ENCODE assay signal across 15 mouse cellular contexts in genomic region chr14:120353211-120353610, GRCm38 (mm10).
DNase-seq lines count a peak whose midpoint lies in the region; ATAC-seq lines count a peak whose summit lies in the region.
"Had no signal": no experiment of that assay in that cellular context is flagged by ENCODE, and none has a peak within 500 bp of the region (broad histone marks: within the 10 kb centered on the region; RNA-seq: fewer than 3 reads in every experiment).

No protein-coding gene starts in this region.

- H3K9ac ChIP-seq in heart, embryonic 13.5 days, result peak overlapping the region; percentile 60
- 0 out of 2 replicates have a peak overlapping the region, but pooled peaks have one; percentile 4 for H3K9ac ChIP-seq in lung, embryonic 15.5 days
- H3K9ac ChIP-seq in embryonic facial prominence, embryonic 14.5 days (ENCODE audit: low read depth, low read length), result no peak overlapping the region
- H3K9ac ChIP-seq in limb, embryonic 15.5 days, result no peak overlapping the region
- H3K9ac ChIP-seq: hindbrain, embryonic 15.5 days had no signal

- no peak for DNase-seq in heart, postnatal 4 days
- no peak for DNase-seq in lung, postnatal 14 days
- DNase-seq in embryonic facial prominence, embryonic 14.5 days (ENCODE audit: low spot score), result peak; percentile 33
- DNase-seq in cerebellum, adult 18-20 months, result no peak
- DNase-seq in forebrain, embryonic 10.5 days (ENCODE audit: extremely low spot score, low spot score), result no peak
- DNase-seq: adrenal gland, postnatal 36 days; layer of hippocampus, adult 9-11 months; lung, adult 2 months; right cerebral cortex, postnatal 25 days had no signal

- 15% methylated on average over 11 of the region's 11 CpGs for WGBS in heart, embryonic 13.5 days
- 27% methylated on average over 11 of the region's 11 CpGs for WGBS in lung, embryonic 15.5 days
- 36% methylated on average over 11 of the region's 11 CpGs for WGBS in embryonic facial prominence, embryonic 14.5 days
- 33% methylated on average over 11 of the region's 11 CpGs for WGBS in limb, embryonic 15.5 days
- WGBS in forebrain, embryonic 10.5 days, result 90% methylated on average over 11 of the region's 11 CpGs

- peak overlapping the region; percentile 94 for H3K27ac ChIP-seq in heart, embryonic 13.5 days (replicated peaks)
- peak overlapping the region; percentile 86 for H3K27ac ChIP-seq in lung, embryonic 15.5 days
- H3K27ac ChIP-seq in embryonic facial prominence, embryonic 14.5 days (replicated peaks; ENCODE audit: low read depth, low read length), result peak overlapping the region; percentile 90
- H3K27ac ChIP-seq in limb, embryonic 15.5 days, result peak overlapping the region; percentile 82
- H3K27ac ChIP-seq in forebrain, embryonic 10.5 days, result no peak overlapping the region
- H3K27ac ChIP-seq: hindbrain, embryonic 15.5 days; midbrain, embryonic 10.5 days had no signal

- H3K4me1 ChIP-seq in heart, embryonic 13.5 days, result peaks cover 74% of the 10 kb centered on the region
- peaks cover 52% of the 10 kb centered on the region for H3K4me1 ChIP-seq in lung, embryonic 15.5 days
- peaks cover 43% of the 10 kb centered on the region for H3K4me1 ChIP-seq in embryonic facial prominence, embryonic 14.5 days (ENCODE audit: control insufficient read depth, insufficient read depth, low read length)
- H3K4me1 ChIP-seq in limb, embryonic 15.5 days, result peaks cover 47% of the 10 kb centered on the region
- H3K4me1 ChIP-seq in forebrain, embryonic 10.5 days, result peaks cover 25% of the 10 kb centered on the region

- H3K4me2 ChIP-seq in heart, embryonic 13.5 days, result peak overlapping the region; percentile 55
- H3K4me2 ChIP-seq in lung, embryonic 15.5 days, result peak overlapping the region; percentile 27; the same call in 1 of the 2 replicates
- peak overlapping the region; percentile 5; the same call in 1 of the 2 replicates for H3K4me2 ChIP-seq in embryonic facial prominence, embryonic 14.5 days (ENCODE audit: low read depth, low read length)
- H3K4me2 ChIP-seq in limb, embryonic 15.5 days, result no peak overlapping the region
- H3K4me2 ChIP-seq: hindbrain, embryonic 15.5 days had no signal

- no peaks in the 10 kb centered on the region for H3K9me3 ChIP-seq in heart, embryonic 13.5 days
- H3K9me3 ChIP-seq in lung, embryonic 15.5 days, result no peaks in the 10 kb centered on the region
- H3K9me3 ChIP-seq in embryonic facial prominence, embryonic 14.5 days (ENCODE audit: control insufficient read depth, low read length), result no peaks in the 10 kb centered on the region
- no peaks in the 10 kb centered on the region for H3K9me3 ChIP-seq in limb, embryonic 15.5 days
- H3K9me3 ChIP-seq in forebrain, embryonic 10.5 days, result peaks cover 16% of the 10 kb centered on the region; the same call in 1 of the 2 replicates
- H3K9me3 ChIP-seq: hindbrain, embryonic 15.5 days had no signal

- H3K27me3 ChIP-seq in heart, embryonic 13.5 days (replicated peaks), result no peaks in the 10 kb centered on the region
- no peaks in the 10 kb centered on the region for H3K27me3 ChIP-seq in lung, embryonic 15.5 days
- H3K27me3 ChIP-seq in embryonic facial prominence, embryonic 14.5 days (replicated peaks; ENCODE audit: control insufficient read depth, insufficient read depth, low read length), result no peaks in the 10 kb centered on the region
- H3K27me3 ChIP-seq in limb, embryonic 15.5 days, result no peaks in the 10 kb centered on the region
- H3K27me3 ChIP-seq in forebrain, embryonic 10.5 days (ENCODE audit: poor library complexity, severe bottlenecking), result no peaks in the 10 kb centered on the region
- H3K27me3 ChIP-seq: hindbrain, embryonic 15.5 days had no signal

- no peak overlapping the region for H3K4me3 ChIP-seq in heart, embryonic 13.5 days
- H3K4me3 ChIP-seq in lung, embryonic 15.5 days, result no peak overlapping the region
- H3K4me3 ChIP-seq in embryonic facial prominence, embryonic 14.5 days (ENCODE audit: low read depth, low read length), result no peak overlapping the region
- no peak overlapping the region for H3K4me3 ChIP-seq in limb, embryonic 15.5 days
- no peak overlapping the region for H3K4me3 ChIP-seq in forebrain, embryonic 10.5 days
- H3K4me3 ChIP-seq: erythroblast, embryonic 14.5 days; hindbrain, embryonic 15.5 days; midbrain, embryonic 10.5 days had no signal

- no peak for ATAC-seq in heart, embryonic 13.5 days (ENCODE audit: extremely low read depth, insufficient number of reproducible peaks, low FRiP score, low TSS enrichment)
- no peak for ATAC-seq in lung, embryonic 15.5 days (ENCODE audit: borderline replicate concordance, extremely low read depth, low FRiP score, low TSS enrichment)
- no peak for ATAC-seq in embryonic facial prominence, embryonic 14.5 days (ENCODE audit: low read depth)
- no peak for ATAC-seq in limb, embryonic 15.5 days (ENCODE audit: insufficient number of reproducible peaks, low FRiP score, low TSS enrichment, low read depth)

- peaks cover 16% of the 10 kb centered on the region for H3K36me3 ChIP-seq in heart, embryonic 13.5 days
- H3K36me3 ChIP-seq in lung, embryonic 15.5 days, result 0 out of 2 replicates have a peak, but pooled peaks cover 6% of the 10 kb centered on the region
- peaks cover 14% of the 10 kb centered on the region for H3K36me3 ChIP-seq in embryonic facial prominence, embryonic 14.5 days (ENCODE audit: control insufficient read depth, insufficient read depth, low read length)
- H3K36me3 ChIP-seq in limb, embryonic 15.5 days, result peaks cover 12% of the 10 kb centered on the region
- peaks cover 14% of the 10 kb centered on the region for H3K36me3 ChIP-seq in forebrain, embryonic 10.5 days (replicated peaks)
- H3K36me3 ChIP-seq: hindbrain, embryonic 15.5 days had no signal

Comparison
In these comparisons a context has a peak if more than half of its experiments do, and no peak if none do; other contexts are left out.
1. H3K9ac ChIP-seq: peak in heart, embryonic 13.5 days (single experiment) and lung, embryonic 15.5 days (single experiment); none in embryonic facial prominence, embryonic 14.5 days (single experiment) and limb, embryonic 15.5 days (single experiment).